Mouse (Mus musculus) CH12.LX (cell line): ENCODE measurements at regions not wholly inside any gene's neighbourhood (a gene's known extent, or its start where the extent isn't known, plus 50 kb on each side); places are given as distances from the start of the nearest gene placed in this dataset.

Experiments
- DNase-seq: peaks from one replicate; pipeline ENCODE4 v3.0.0-alpha.2; 2013; ENCODE audit errors: extremely low read depth
- H3K27ac ChIP-seq: 2 replicates; pipeline ENCODE4 v1.5.1; 2012; ENCODE audit warnings: low read depth, mild to moderate bottlenecking, control low read depth, moderate library complexity; ENCODE audit not compliant: insufficient read depth
- H3K27me3 ChIP-seq: replicated peaks from 2 replicates; pipeline ENCODE3; 2012; ENCODE audit warnings: inconsistent platforms
- H3K36me3 ChIP-seq, 2 experiments: replicated peaks in 1 of 2; 2 replicates each; pipeline versions ENCODE3 to v1.6.1; 2012; ENCODE audit warnings: inconsistent platforms in 1 of 2, low read length in 1 of 2, mild to moderate bottlenecking in 1 of 2, mixed read lengths in 1 of 2, moderate library complexity in 1 of 2; ENCODE audit not compliant: control insufficient read depth in 1 of 2, insufficient read depth in 1 of 2
- H3K4me1 ChIP-seq, 2 experiments: 2 replicates each; pipeline ENCODE4 v1.6.1; 2012; ENCODE audit warnings: inconsistent platforms in 1 of 2, moderate library complexity in 1 of 2; ENCODE audit not compliant: insufficient read depth in 2 of 2, control insufficient read depth in 1 of 2
- H3K4me2 ChIP-seq: 2 replicates; pipeline ENCODE4 v1.6.1; 2012; ENCODE audit warnings: low read depth, mild to moderate bottlenecking, control low read depth; ENCODE audit not compliant: poor library complexity, insufficient read depth, severe bottlenecking
- H3K4me3 ChIP-seq, 3 experiments: fragments of 150-350 bp in 1 of 3; sonication (generic) in 1 of 3; replicated peaks in 1 of 3; 2 replicates each; pipeline versions ENCODE3 to v1.5.1; 2011 to 2012; ENCODE audit warnings: low read depth in 2 of 3, low read length in 2 of 3, mild to moderate bottlenecking in 2 of 3, moderate library complexity in 2 of 3, control low read depth in 1 of 3, improper control_type of control experiment in 1 of 3, inconsistent platforms in 1 of 3, mixed read lengths in 1 of 3; ENCODE audit not compliant: poor library complexity in 1 of 3
- H3K79me2 ChIP-seq: replicated peaks from 2 replicates; pipeline ENCODE4 v1.6.1; 2012; ENCODE audit warnings: mild to moderate bottlenecking, moderate library complexity; ENCODE audit not compliant: control insufficient read depth, poor library complexity, insufficient read depth, severe bottlenecking; ENCODE audit errors: extremely low read depth
- H3K9ac ChIP-seq: 2 replicates; pipeline ENCODE4 v1.6.1; 2012; ENCODE audit warnings: low read depth, mild to moderate bottlenecking, control low read depth, moderate library complexity; ENCODE audit not compliant: insufficient read depth
- H3K9me3 ChIP-seq: replicated peaks from 2 replicates; pipeline ENCODE3; 2012; ENCODE audit warnings: low read length, inconsistent platforms, mixed read lengths
- BHLHE40 ChIP-seq: IDR thresholded peaks from 2 replicates; pipeline ENCODE4 v1.6.1; 2011; ENCODE audit warnings: mild to moderate bottlenecking, low read depth, low read length, improper control_type of control experiment
- CHD1 ChIP-seq: IDR thresholded peaks from 2 replicates; pipeline ENCODE4 v1.6.1; 2012; ENCODE audit warnings: low read depth, low read length, improper control_type of control experiment, inconsistent platforms
- CHD2 ChIP-seq: IDR thresholded peaks from 2 replicates; pipeline ENCODE4 v1.6.1; 2011; ENCODE audit warnings: low read length, improper control_type of control experiment
- E2F4 ChIP-seq: IDR thresholded peaks from 2 replicates; pipeline ENCODE4 v1.6.1; 2011; ENCODE audit warnings: low read depth, low read length, improper control_type of control experiment; ENCODE audit not compliant: insufficient replicate concordance
- ELF1 ChIP-seq: IDR thresholded peaks from 2 replicates; pipeline ENCODE4 v1.6.1; 2014; ENCODE audit warnings: low read depth, mild to moderate bottlenecking, inconsistent platforms, low read length, improper control_type of control experiment
- ETS1 ChIP-seq: conservative IDR thresholded peaks from 2 replicates; pipeline ENCODE4 v1.6.1; 2012; ENCODE audit warnings: low read depth, mild to moderate bottlenecking, inconsistent platforms, low read length, improper control_type of control experiment, moderate library complexity
- GABPA ChIP-seq: IDR thresholded peaks from 2 replicates; pipeline ENCODE4 v1.6.1; 2012; ENCODE audit warnings: low read depth, low read length, improper control_type of control experiment, inconsistent platforms; ENCODE audit not compliant: insufficient replicate concordance
- IRF4 ChIP-seq: IDR thresholded peaks from 2 replicates; pipeline ENCODE4 v1.6.1; 2014; ENCODE audit warnings: low read depth, mild to moderate bottlenecking, inconsistent platforms, low read length, improper control_type of control experiment
- JUND ChIP-seq: conservative IDR thresholded peaks from 2 replicates; pipeline ENCODE4 v1.6.1; 2011; ENCODE audit warnings: low read depth, low read length, improper control_type of control experiment
- MAX ChIP-seq: IDR thresholded peaks from 2 replicates; pipeline ENCODE4 v1.6.1; 2011; ENCODE audit warnings: low read length, improper control_type of control experiment
- MEF2A ChIP-seq: IDR thresholded peaks from 2 replicates; pipeline ENCODE4 v1.6.1; 2014; ENCODE audit warnings: low read depth, mild to moderate bottlenecking, inconsistent platforms, low read length, improper control_type of control experiment, borderline replicate concordance
- MXI1 ChIP-seq: IDR thresholded peaks from 2 replicates; pipeline ENCODE4 v1.6.1; 2011; ENCODE audit warnings: mild to moderate bottlenecking, low read depth, low read length, improper control_type of control experiment
- MYC ChIP-seq: IDR thresholded peaks from 2 replicates; pipeline ENCODE4 v1.6.1; 2011; ENCODE audit warnings: low read depth, mild to moderate bottlenecking, improper control_type of control experiment, low read length
- NELFE ChIP-seq: IDR thresholded peaks from 2 replicates; pipeline ENCODE4 v1.6.1; 2011; ENCODE audit warnings: low read depth, low read length, improper control_type of control experiment
- POLR2A ChIP-seq: IDR thresholded peaks from 2 replicates; pipeline ENCODE4 v1.6.1; 2011; ENCODE audit warnings: low read depth, mild to moderate bottlenecking, improper control_type of control experiment, low read length
- POLR2AphosphoS2 ChIP-seq: IDR thresholded peaks from 2 replicates; pipeline ENCODE4 v1.6.1; 2011; ENCODE audit warnings: low read depth, low read length, improper control_type of control experiment
- RCOR1 ChIP-seq: conservative IDR thresholded peaks from 2 replicates; pipeline ENCODE4 v1.6.1; 2012; ENCODE audit warnings: low read depth, mild to moderate bottlenecking, inconsistent platforms, low read length, improper control_type of control experiment
- SMC3 ChIP-seq: IDR thresholded peaks from 2 replicates; pipeline ENCODE4 v1.6.1; 2011; ENCODE audit warnings: low read depth, low read length, improper control_type of control experiment
- TBP ChIP-seq: conservative IDR thresholded peaks from 2 replicates; pipeline ENCODE4 v1.6.1; 2011; ENCODE audit warnings: low read depth, low read length, improper control_type of control experiment
- USF1 ChIP-seq: IDR thresholded peaks from 2 replicates; pipeline ENCODE4 v1.6.1; 2014; ENCODE audit warnings: low read depth, mild to moderate bottlenecking, inconsistent platforms, low read length, improper control_type of control experiment
- USF2 ChIP-seq: conservative IDR thresholded peaks from 2 replicates; pipeline ENCODE4 v1.6.1; 2011; ENCODE audit warnings: low read depth, low read length, improper control_type of control experiment
- ZC3H11A ChIP-seq: IDR thresholded peaks from 2 replicates; pipeline ENCODE4 v1.6.1; 2012; ENCODE audit warnings: low read depth, mild to moderate bottlenecking, inconsistent platforms, low read length, improper control_type of control experiment
- ZKSCAN1 ChIP-seq: IDR thresholded peaks from 2 replicates; pipeline ENCODE4 v1.6.1; 2012; ENCODE audit warnings: low read depth, inconsistent platforms, low read length, improper control_type of control experiment, borderline replicate concordance
- ZNF384 ChIP-seq: IDR thresholded peaks from 2 replicates; pipeline ENCODE4 v1.6.1; 2012; ENCODE audit warnings: low read depth, low read length, improper control_type of control experiment, inconsistent platforms
- dilution Hi-C: fragments of 300-500 bp; cut with MboI; formaldehyde crosslinking; loops from 2 replicates; pipeline ENCODE4 v1.14.3; 2020; ENCODE audit warnings: low sequenced_read_pairs; ENCODE audit not compliant: extremely low pct_unique_long_range_greater_than_20kb, extremely low pct_ligation_motif_present
- in situ Hi-C: fragments of 300-500 bp; cut with MboI; formaldehyde crosslinking; loops from 3 replicates; pipeline ENCODE4 v1.14.3; 2019; ENCODE audit warnings: low sequenced_read_pairs, low pct_ligation_motif_present, low pct_unique_long_range_greater_than_20kb, mixed read lengths

DNA sequence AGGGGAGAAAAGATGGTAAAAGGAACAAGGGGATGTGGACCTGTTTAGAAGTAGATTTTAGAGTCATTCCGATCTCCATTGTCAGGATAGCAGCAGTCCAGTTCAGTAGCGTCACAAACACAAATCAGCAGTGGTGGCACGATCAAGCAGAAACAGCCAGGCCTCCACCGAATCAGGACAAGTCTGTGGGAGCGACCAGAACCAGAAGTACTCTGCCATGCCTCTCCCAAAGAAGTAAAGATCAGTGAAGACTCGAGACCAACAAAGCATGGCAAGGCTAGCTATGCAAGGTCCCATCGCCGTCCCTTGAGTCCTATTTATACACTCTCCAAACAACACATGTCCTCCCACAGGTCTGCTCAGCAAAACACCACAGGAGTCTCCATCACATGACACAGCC, 140.0 kb downstream of the Drd1 start:
- dilution Hi-C loops (no loop called here), in situ Hi-C loops (no loop called here)
- no peaks in the 10 kb centered on the region for H3K79me2 ChIP-seq
- H3K9me3 ChIP-seq, result no peaks in the 10 kb centered on the region
- H3K4me3 ChIP-seq, result no peak overlapping the region
- DNase-seq, result no peak
- peaks cover 56% of the 10 kb centered on the region for H3K27me3 ChIP-seq
- no peak for TF ChIP-seq MEF2A
- TF ChIP-seq CHD2, result no peak
- no peak for TF ChIP-seq GABPA
- TF ChIP-seq ZC3H11A, result no peak
- TF ChIP-seq RCOR1, result no peak
- TF ChIP-seq ZKSCAN1, result no peak
- TF ChIP-seq MYC, result no peak
- TF ChIP-seq NELFE, result no peak
- no peak for TF ChIP-seq IRF4
- no peak for TF ChIP-seq USF1
- TF ChIP-seq USF2, result no peak
- TF ChIP-seq BHLHE40, result no peak
- TF ChIP-seq CHD1, result no peak
- no peak for TF ChIP-seq TBP
- no peak for TF ChIP-seq E2F4
- no peak for TF ChIP-seq JUND
- no peak for TF ChIP-seq POLR2AphosphoS2
- no peak for TF ChIP-seq ELF1
- H3K9ac ChIP-seq, result no peak overlapping the region
- no peak overlapping the region for H3K27ac ChIP-seq
- H3K4me2 ChIP-seq, result no peak overlapping the region
- H3K4me1 ChIP-seq, result no peaks in the 10 kb centered on the region
- H3K36me3 ChIP-seq, result no peaks in the 10 kb centered on the region

DNA sequence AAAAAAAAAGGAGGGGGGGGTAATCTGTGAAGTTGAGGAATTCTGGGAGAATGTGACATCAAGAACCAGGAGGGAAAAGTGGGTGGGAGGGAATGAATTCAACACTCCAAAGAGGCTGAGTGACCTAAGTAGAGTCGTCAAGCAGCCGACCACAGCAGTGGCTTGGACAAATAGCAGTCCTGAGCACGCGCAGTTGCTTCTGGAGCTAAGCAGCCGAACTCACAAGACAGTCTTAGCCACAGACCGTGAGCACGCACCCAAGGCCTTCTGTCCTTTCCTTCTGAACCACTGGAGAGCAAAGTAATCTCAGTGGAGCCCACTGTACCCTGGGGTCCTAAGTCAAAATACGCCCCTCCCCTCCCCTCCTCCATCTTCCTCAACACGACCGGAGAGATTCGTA, 141.1 kb downstream of the Drd1 start:
- H3K27me3 ChIP-seq, result peaks cover 56% of the 10 kb centered on the region
- dilution Hi-C loops, result no loop called here
- no peaks in the 10 kb centered on the region for H3K9me3 ChIP-seq
- TF ChIP-seq ETS1 (no peak), SMC3 (no peak), ZKSCAN1 (no peak), MAX (no peak), E2F4 (no peak), ZNF384 (no peak), POLR2AphosphoS2 (no peak), ZC3H11A (no peak), USF2 (no peak), POLR2A (no peak), MXI1 (no peak)
- no peaks in the 10 kb centered on the region for H3K36me3 ChIP-seq
- H3K4me1 ChIP-seq, result no peaks in the 10 kb centered on the region
- no peak overlapping the region for H3K27ac ChIP-seq
- no peak for DNase-seq
- H3K4me2 ChIP-seq, result no peak overlapping the region
- H3K79me2 ChIP-seq, result no peaks in the 10 kb centered on the region
- no peak overlapping the region for H3K9ac ChIP-seq
- in situ Hi-C loops, result no loop called here
- no peak overlapping the region for H3K4me3 ChIP-seq
